ENCODE assay signal across 8 mouse cellular contexts in the genomic region with DNA sequence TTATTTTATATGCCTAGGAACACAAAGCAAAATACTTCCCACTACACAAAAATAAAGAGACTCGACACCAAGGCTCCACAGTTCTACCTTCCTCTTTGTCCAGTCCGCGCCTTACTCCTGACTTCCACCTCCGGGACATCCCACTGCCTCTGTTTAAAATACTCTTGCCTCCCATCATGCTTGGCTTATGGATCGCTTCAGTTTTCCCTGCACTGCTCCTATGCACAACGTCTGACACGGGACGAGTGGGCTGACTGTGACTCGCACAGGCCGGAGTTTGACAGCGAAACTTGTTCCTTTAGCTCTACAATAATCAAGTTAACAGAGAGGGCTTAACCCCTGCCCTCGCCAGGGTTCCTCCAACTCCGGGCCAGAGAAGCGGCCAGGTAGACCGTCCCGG. TPM values are rescaled to one million over a fixed set of nuclear protein-coding genes. Genes with fewer than 3 reads are reported as not detected.
DNase-seq lines count a peak whose midpoint lies in the region; ATAC-seq and TF ChIP-seq lines count a peak whose summit lies in the region.

No protein-coding gene starts in this region.

- H3K79me2 ChIP-seq in C2C12 (ENCODE audit: control insufficient read depth, insufficient read depth) = peaks cover 44% of the 10 kb centered on the region

- peak overlapping the region; percentile 77 for H3K9ac ChIP-seq in forebrain, embryonic 13.5 days
- peak overlapping the region; percentile 75 for H3K9ac ChIP-seq in liver, postnatal 0 days (replicated peaks)

- intact Hi-C loops in gastrocnemius, postnatal 14 days (cut with DNase I; ENCODE audit: low total_unique reads) = loop anchor here (5.0 kb wide), 1 partner anchor 697 kb away; no protein-coding TSS in a partner anchor

- H3K4me3 ChIP-seq in C2C12 (ENCODE audit: insufficient read depth, poor library complexity, severe bottlenecking) = peak overlapping the region; percentile 87
- H3K4me3 ChIP-seq in forebrain, embryonic 13.5 days = peak overlapping the region; percentile 88
- peak overlapping the region; percentile 89 for H3K4me3 ChIP-seq in liver, postnatal 0 days (ENCODE audit: low read depth, low read length)

- under 1% methylated on average over 16 of the region's 16 CpGs for WGBS in forebrain, embryonic 13.5 days
- WGBS in liver, postnatal 0 days (ENCODE audit: insufficient replicate concordance) = under 1% methylated on average over 16 of the region's 16 CpGs

- H3K4me2 ChIP-seq in forebrain, embryonic 13.5 days = peak overlapping the region; percentile 95
- H3K4me2 ChIP-seq in liver, postnatal 0 days (ENCODE audit: low read depth, low read length) = peak overlapping the region; percentile 95

- H3K36me3 ChIP-seq in C2C12 (ENCODE audit: control insufficient read depth, insufficient read depth) = peaks cover 30% of the 10 kb centered on the region
- peaks cover 16% of the 10 kb centered on the region for H3K36me3 ChIP-seq in forebrain, embryonic 13.5 days (ENCODE audit: poor library complexity, severe bottlenecking)
- H3K36me3 ChIP-seq in liver, postnatal 0 days (replicated peaks; ENCODE audit: insufficient read depth, low read length) = peaks cover 14% of the 10 kb centered on the region

- H3ac ChIP-seq in C2C12 (ENCODE audit: control insufficient read depth, insufficient read length, low read depth) = peak overlapping the region; percentile 62

- H3K4me1 ChIP-seq in forebrain, embryonic 13.5 days = peaks cover 26% of the 10 kb centered on the region
- H3K4me1 ChIP-seq in liver, postnatal 0 days (ENCODE audit: insufficient read depth) = peaks cover 23% of the 10 kb centered on the region

- no peaks in the 10 kb centered on the region for H3K9me3 ChIP-seq in forebrain, embryonic 13.5 days (replicated peaks)
- no peaks in the 10 kb centered on the region for H3K9me3 ChIP-seq in liver, postnatal 0 days (ENCODE audit: low read length)

- no peaks in the 10 kb centered on the region for H3K27me3 ChIP-seq in C2C12 (ENCODE audit: control insufficient read depth, insufficient read depth, insufficient read length)
- no peaks in the 10 kb centered on the region for H3K27me3 ChIP-seq in forebrain, embryonic 13.5 days
- no peaks in the 10 kb centered on the region for H3K27me3 ChIP-seq in liver, postnatal 0 days (ENCODE audit: insufficient read depth, low read length)

- TF ChIP-seq EP300 in liver, postnatal 0 days (IDR thresholded peaks at IDR 0.05; ENCODE audit: low read depth) = no peak

- H3K27ac ChIP-seq in forebrain, embryonic 13.5 days = no peak overlapping the region
- H3K27ac ChIP-seq in liver, postnatal 0 days (ENCODE audit: low read depth) = peak overlapping the region; percentile 82

- peaks cover 27% of the 10 kb centered on the region for H3K79me3 ChIP-seq in C2C12 (ENCODE audit: low read depth)

- no peak; the same call in 1 of the 2 replicates for ATAC-seq in forebrain, embryonic 13.5 days
- ATAC-seq in liver, postnatal 0 days = peak; percentile 8

- DNase-seq in embryo, embryonic 10 days (ENCODE audit: low spot score) = peak; percentile 9
- DNase-seq in embryo, embryonic 10.5 days (ENCODE audit: low spot score) = no peak
- no peak for DNase-seq in liver, postnatal 0 days
- no peak for DNase-seq in thymus, postnatal 14 days
- DNase-seq in frontal cortex, postnatal 36 days (ENCODE audit: low spot score in 2 of 2) = no peak
- DNase-seq in gastrocnemius, postnatal 14 days = no peak

- no peak for TF ChIP-seq CTCF in C2C12 (IDR thresholded peaks at IDR 0.05; ENCODE audit: control insufficient read depth, insufficient read depth, insufficient read length)
- TF ChIP-seq CTCF in liver, postnatal 0 days (IDR thresholded peaks at IDR 0.05; ENCODE audit: low read depth) = no peak

TF ChIP-seq in C2C12, 6 proteins besides CTCF, POLR2A, EP300 and RAD21:
- no peak for TF ChIP-seq MYOD1 (IDR thresholded peaks at IDR 0.05; ENCODE audit: control insufficient read depth, insufficient read length, low read depth)
- TF ChIP-seq CEBPB (IDR thresholded peaks at IDR 0.05; ENCODE audit: low read depth) = no peak
- no peak for TF ChIP-seq MAX (IDR thresholded peaks at IDR 0.05)

RNA-seq across cellular contexts. Expression of gene Pum3, which starts 0.3 kb away (rescaled TPM):
- 55.0 TPM for polyA plus RNA-seq in C2C12 (2012; fragmentation: generic; extraction: Trizol)
- polyA plus RNA-seq in forebrain, embryonic 13.5 days (2015; fragmentation: Nextera tagmentation; extraction: Ambion mirVana) = 74.0 and 88.8 TPM in 2 replicates
- 32.7 and 37.8 TPM in 2 replicates for polyA plus RNA-seq in liver, postnatal 0 days (2015; fragmentation: Nextera tagmentation; extraction: Ambion mirVana)
- 10 to 100 TPM; 26.7 to 38.2 TPM for total RNA-seq in gastrocnemius, postnatal 14 days (2021)
